Mouse (Mus musculus) E14TG2a.4 (cell line): ENCODE measurements at regions not wholly inside any gene's neighbourhood (a gene's known extent, or its start where the extent isn't known, plus 50 kb on each side); places are given as distances from the start of the nearest gene placed in this dataset.

Source experiments
- CTCF ChIP-seq: conservative IDR thresholded peaks from 2 replicates; pipeline ENCODE4 v1.5.1; 2014; ENCODE audit warnings: low read length
- NANOG ChIP-seq: IDR thresholded peaks from 2 replicates; pipeline ENCODE4 v1.6.1; 2014; ENCODE audit warnings: borderline replicate concordance, low read length, mixed read lengths
- POU5F1 ChIP-seq: IDR thresholded peaks from 2 replicates; pipeline ENCODE4 v1.6.1; 2014; ENCODE audit warnings: low read length, borderline replicate concordance

GRCm38 (mm10) chr2:135562140-135562890 is 96.5 kb upstream of the Plcb4 start:
- no peak for TF ChIP-seq CTCF
- TF ChIP-seq POU5F1, result no peak
- no peak for TF ChIP-seq NANOG
